Mouse (Mus musculus) spleen, postnatal 10 days (tissue): Measurements from ENCODE around the gene Zmpste24.

Experiments used
- DNase-seq, 2 experiments: peaks; one replicate each; pipeline ENCODE4 v3.0.0; 2021 to 2022; ENCODE audit warnings: low spot score in 2 of 2

Gene Zmpste24

GRCm38 (mm10) chr4:121033006-121033405, 65.0 kb downstream of the Zmpste24 start:
- peak in 1 of 2 experiments; percentile 47 for DNase-seq

DNA sequence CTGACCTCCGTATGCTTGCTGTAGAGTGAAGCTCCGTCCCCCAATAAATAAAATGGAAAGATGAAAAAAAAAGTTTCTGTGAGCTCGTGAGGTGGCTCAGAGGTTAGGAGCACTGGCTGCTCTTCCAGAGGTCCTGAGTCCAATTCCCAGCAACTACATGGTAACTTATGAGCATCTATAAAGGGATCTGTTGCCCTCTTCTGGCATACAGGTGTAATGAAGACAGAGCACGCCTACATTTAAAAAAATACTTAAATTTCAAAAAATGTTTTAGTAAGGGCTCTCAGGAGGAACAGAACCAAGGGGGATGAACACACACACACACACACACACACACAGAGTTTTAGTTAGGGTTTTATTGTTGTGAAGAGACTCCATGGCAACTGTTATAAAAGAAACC, 66.6 kb downstream of the Zmpste24 start:
- DNase-seq, result no peak

DNA sequence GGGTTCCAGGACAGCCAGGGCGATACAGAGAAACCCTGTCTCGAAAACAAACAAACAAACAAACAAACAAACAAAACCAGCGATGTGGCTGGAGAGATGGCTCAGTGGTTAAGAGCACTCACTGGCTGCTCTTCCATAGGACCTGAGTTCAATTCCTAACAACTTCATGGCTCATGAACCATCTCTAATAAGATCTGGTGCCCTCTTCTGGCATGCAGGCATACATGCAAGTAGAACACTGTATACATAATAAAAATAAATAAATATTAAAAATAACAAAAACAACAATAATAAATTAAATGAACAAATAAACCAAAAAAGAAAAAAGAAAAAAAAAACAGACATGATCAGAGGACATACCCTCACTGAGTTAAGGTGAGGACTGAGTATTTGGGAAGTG, 68.4 kb downstream of the Zmpste24 start:
- DNase-seq, result no peak

DNA sequence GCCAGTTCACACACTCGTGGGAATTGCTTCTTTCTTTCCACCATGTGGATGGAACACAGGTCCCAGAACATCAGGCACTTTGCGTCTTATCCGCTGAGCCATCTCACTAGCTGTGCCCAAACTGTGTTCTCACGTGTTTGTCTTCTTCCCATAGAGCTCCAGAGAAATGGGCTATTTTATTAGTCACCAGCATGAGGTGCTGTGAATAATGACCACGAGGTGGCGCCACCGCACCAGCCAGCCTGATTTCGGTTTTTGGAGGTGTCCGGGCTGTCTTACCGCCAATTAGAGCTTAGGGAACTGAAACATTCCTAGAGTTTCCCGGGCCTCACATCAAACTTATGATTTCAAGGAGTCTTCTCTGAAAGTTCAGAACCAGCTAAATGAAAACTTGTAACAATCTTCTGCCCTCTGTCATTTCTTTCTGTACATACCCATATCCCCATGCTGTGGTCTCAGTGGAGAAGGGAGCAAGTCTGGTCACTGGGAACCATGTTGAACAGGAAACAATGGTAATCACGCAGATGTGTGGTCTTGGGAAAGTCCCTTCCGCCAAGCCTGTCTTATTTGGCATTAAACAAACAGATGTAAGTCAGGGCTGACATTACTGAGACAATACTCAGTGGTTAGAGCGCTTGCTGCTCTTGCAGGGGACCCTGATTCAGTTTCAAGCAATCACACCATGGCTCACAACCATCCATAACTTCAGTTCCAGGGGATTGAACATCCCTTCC, 69.2 kb downstream of the Zmpste24 start:
- peak in 1 of 2 experiments; percentile 80 for DNase-seq

- no peak for DNase-seq
These were observed 69.9 kb downstream of the Zmpste24 start for GRCm38 (mm10) chr4:121028146-121028545.

DNA sequence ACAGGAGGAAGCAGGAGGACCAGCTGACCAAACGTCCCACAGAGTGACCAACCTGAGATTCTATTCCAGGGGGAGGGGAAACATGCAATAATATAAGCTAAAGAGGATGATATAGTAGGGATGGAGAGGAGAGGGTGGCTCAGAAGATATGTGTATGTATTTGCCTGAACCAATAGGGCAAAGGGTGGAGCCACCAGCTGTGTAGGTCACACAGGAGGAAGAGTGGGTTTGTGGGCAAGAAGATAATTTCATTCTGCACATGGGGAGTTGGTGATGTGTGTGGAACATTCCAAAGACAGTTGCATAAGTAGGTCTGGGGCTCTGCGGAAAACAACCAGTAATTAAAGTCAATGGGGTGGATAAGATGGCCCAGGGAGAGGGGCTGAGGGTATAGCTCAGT, 72.4 kb downstream of the Zmpste24 start:
- no peak for DNase-seq

GRCm38 (mm10) chr4:121023941-121024340, 74.1 kb downstream of the Zmpste24 start:
- peak in 1 of 2 experiments; percentile 52 for DNase-seq

DNA sequence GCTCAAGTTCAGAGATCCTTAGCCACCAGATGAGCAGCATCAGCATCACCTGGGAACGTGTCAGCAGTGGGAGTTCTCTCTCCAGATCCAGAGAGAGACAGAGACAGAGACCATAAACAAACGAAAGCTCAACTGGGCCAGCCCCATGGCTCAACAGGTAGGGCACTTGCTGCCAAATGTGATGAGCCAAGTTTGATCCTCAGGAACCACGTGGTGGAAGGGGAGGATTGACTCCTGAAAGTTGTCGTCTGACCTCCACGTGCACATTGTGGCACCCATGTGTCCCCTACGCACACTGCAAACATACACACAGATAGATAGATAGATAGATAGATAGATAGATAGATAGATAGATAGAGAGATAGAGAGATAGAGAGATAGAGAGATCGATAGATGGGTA, 74.6 kb downstream of the Zmpste24 start:
- no peak for DNase-seq

- DNase-seq, result no peak
These were observed 76.1 kb downstream of the Zmpste24 start for GRCm38 (mm10) chr4:121021911-121022310.

GRCm38 (mm10) chr4:121020040-121020790, 77.8 kb downstream of the Zmpste24 start:
- no peak for DNase-seq

GRCm38 (mm10) chr4:121018250-121018649, 79.8 kb downstream of the Zmpste24 start:
- DNase-seq, result no peak

DNA sequence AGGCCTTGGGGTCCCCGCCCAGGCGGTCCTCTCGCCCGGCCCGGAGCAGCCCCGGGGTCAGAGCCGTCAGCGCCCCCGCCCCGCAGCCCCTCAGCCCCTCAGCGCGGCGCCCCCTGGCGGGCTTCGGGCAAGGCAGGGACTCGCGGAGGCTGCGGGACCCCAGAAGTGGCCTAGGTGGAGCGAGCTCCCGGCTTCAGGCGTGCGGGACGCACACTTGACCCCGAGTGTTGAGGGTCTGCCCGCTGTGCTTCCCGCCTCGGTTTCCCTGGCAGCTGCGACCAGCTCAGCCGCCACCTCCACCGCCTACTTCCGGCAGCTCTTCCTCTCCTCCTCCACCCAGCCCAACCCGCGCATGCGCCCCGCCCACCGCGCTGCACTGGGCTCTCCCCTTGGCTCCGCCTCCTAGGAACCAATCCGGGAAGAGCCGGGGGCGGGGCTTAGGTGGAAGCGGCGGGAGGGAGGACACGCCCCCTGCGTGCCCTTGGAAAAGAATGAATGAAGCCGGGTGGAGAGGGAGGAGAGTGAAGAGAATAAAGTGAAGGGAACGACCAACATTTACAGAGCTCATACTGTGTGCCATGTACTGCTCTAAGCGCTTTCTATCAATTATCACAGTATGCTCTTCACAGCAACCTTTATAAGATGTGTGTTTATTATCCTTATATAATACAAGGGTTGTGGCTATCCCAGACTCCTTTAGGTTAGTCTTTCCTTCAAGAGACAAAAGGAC, 80.9 kb downstream of the Zmpste24 start, which contains the start of gene Smap2:
TSS of gene Smap2 (minus strand) at position 320 of the 730 bp plus-strand sequence.
- DNase-seq, result peak; percentile 97 to 99

DNA sequence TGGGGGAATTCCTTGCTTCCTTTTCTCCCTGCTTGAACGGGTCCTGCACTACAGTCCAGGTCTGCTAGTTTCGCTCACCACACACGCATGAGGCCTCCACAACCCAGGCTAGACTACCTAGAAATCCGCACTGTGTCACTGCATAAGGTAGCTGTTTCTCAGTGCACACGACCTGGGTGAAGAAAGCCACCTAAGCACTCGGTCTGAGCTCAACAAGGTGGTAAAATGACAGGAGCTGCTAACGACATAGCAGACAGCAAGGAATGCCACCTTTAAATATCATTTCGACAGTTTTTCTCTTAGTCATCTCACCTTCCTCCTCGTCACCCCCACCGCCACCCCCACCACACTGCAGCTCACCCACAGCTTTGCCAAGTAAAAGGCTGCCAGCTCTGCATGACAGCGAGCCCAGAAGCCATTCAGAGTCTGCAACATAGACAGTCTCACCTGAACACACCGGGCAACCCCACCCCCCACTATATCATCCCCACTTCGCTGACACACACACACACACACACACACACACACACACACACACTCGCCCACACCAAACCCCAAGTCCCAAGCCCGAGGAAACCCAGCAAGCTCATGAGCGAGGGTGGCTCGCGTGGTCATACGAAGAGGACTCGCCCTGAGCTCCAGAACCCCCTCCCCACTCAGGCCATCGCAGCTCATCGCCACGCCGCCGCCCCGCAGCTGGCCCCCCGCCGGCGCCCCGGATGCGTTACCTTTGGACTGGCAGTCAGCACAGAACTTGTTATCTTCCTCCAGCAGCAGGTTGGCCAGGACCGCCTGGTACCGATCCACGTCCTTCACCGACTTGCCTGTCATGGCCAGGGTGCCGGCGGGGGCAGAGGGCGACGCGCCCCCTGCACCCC, 81.8 kb downstream of the Zmpste24 start:
- peak; percentile 66 to 68 for DNase-seq

DNA sequence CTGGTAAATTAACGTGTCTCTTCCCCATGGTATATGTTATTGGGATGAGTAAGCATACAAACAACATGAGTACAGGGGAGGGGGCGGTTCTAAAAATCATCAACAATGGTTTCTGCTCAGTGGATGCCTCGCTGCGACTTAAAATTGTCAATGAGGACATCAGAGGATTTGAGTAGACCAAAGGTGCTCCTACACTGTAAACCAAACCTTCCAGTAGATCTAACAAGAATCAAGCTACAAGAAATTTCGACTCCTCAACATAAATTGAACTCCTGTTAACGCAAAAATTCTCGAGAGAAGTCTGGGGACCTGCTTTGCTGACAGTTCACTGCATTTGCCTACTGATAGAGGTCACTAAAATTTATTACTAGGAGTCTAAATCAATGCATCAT, 82.8 kb downstream of the Zmpste24 start:
- DNase-seq, result no peak

DNA sequence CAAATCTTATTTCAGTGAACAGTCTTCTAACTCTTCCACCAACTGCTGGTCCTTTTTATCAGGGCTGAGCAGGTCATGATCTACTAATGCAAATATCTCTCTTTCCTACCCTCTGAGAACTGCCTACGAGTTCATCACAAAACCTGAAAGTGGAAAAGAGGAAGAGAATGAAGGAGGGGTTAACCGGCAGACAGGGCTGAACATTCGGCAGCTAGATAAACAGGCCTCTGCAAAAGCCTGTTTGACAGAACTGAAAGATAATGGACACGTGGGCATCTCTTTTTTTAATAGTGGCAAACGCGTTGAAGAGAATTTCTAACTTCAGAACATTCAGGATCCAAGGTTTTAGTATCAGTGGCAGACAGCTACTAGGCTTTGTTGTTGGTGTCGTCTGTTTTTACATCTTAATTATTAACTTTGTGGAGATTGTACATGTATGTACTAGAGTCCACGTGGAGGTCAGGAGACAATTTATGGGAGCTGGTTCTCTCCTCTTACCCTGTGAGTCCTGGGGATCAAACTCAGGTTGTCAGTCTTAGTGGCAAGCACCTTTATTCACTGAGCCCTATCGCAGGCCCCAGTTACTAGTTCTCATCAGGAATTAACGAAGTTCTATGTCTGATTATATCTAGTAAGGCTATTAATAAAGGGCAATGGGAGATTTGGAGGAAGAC, 83.3 kb downstream of the Zmpste24 start:
- peak in 1 of 2 experiments; percentile 47 for DNase-seq

- DNase-seq, result no peak
These were observed 87.1 kb downstream of the Zmpste24 start for GRCm38 (mm10) chr4:121010770-121011549.
